Mouse (Mus musculus) left cerebral cortex, adult 9 months (tissue): ENCODE results near the gene Frmd4a.

ENCODE experiments used
- DNase-seq, 2 experiments: peaks; one replicate each; pipeline ENCODE4 v3.0.0; 2022; ENCODE audit warnings: low spot score in 2 of 2

Frmd4a gene

DNA sequence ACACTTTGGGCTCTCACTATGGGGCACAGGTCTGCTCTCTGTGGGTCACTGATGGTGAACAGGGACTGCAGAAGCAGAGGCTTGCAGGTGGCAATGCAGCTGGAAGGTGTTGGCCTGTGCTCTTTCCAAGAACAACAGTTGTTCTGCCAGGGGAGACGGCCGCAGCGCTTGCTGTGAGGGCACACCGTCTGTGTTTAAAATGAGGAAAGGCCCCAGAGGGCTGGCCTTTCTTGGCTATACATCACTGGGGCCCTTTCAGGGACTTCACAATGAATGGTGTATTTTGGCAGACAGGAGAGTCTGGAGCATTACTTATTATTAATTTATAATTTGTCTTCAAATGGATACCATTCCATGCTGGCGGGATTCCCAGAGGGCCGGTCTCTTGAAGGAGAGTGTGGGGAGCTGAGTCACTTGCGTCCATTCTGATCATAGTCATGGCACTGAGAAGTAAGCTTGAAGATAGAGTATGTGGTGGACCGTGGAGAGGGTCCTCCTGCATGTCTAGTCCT, 268.9 kb downstream of the Frmd4a start:
- no peak for DNase-seq

DNA sequence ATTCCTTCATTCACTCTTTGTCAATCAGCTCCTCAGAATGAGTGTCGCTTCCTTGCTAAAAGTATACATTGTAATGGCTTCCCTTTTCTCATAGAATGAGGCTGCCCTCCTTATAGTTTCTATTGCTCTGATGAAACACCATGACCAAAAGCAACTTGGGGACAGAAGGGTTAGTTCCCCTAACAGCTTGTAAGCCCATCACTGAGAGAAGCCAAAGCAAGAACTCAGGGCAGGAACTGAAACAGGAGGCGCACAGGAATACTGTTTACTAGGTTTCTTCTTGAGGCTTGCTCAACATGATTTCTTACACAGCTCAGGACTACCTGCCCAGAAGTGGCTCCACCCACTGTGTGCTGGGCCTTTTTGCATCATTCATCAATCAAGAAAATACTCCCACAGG, 273.0 kb downstream of the Frmd4a start:
- DNase-seq, result no peak

GRCm38 (mm10) chr2:4291100-4291499, 273.6 kb downstream of the Frmd4a start:
- peak; percentile 56 to 84 for DNase-seq

DNA sequence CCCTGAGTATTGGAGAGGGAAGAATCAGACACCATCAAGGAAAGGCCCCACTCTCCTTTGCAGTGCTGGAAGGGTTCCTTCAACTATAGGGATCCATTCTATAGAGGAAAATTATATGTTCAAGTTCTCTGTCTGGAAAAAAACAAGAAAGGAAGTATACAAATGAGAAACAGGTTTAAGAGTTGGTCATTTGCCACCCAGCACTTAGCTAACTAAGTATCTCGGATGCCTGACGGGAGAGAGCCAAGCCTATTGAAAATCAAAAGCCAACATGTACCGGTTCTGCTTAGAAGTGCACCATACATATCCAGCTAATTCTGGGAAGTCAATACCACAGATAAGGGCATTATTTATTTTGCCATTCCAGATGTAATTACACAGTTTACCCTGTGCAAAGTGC, 274.2 kb downstream of the Frmd4a start:
- DNase-seq, result no peak

- no peak for DNase-seq
Observed at GRCm38 (mm10) chr2:4293726-4294125, 276.2 kb downstream of the Frmd4a start.

DNA sequence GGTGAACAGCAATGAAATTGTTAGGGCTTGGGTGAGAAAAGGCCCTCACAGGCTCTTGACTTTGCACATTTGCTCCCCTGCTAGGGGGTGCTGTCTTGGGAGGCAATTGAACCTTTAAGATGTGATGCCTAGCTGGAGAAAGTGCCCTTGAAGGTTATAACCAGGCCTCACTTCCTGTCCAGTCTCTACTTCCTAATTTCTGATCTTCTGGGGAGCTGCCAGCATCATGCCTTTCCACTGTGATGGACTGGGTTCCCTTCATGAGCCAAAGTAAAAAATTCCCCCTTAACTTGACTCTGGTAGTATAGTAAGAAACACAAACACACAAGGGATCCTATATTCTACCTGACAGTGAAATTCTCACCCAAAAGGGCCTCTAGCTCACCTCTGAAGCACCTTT, 278.1 kb downstream of the Frmd4a start:
- no peak for DNase-seq

- no peak for DNase-seq
Observed at GRCm38 (mm10) chr2:4296881-4297280, 279.4 kb downstream of the Frmd4a start.

- DNase-seq, result no peak
Observed at GRCm38 (mm10) chr2:4298325-4299215, 281.1 kb downstream of the Frmd4a start.

- no peak for DNase-seq
Observed at GRCm38 (mm10) chr2:4299593-4299992, 282.1 kb downstream of the Frmd4a start.

DNA sequence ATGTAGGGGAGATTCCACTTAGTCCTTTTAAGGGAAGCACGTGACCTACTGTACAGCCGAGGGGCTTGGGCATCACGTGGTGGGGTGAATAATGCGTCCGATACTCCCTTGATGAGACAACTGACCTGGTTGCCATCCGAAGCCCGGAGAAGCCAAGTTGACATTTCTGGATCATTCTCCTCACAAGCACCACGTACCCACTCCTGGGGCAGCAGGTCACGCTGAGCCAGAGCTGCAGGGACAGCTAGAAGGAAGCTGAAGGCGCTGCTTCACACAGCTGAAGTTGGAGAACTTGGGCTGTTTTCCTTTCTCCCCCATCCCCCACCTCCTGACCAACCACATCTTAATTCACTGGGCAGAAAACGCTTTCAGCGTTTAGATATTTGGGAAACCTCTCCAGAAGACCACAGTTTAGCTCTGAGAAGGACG, 282.9 kb downstream of the Frmd4a start:
- no peak for DNase-seq

DNA sequence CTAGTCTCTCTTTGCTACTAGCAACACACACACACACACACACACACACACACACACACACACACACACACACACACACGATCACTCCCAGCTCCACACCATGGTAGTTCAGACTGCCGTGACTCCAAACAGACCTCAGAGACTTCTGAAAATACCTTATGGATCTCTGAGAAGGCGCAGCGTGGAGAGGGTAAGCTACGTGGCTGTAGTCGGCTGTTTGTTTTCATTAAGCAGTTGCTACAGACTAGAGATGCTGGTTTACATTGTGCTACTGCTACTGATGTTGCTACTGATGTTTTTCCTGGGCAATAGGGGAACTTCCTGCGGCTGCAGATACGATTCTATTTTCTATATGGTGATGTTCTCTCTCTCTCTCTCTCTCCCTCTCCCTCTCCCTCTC, 283.3 kb downstream of the Frmd4a start:
- no peak for DNase-seq

- no peak for DNase-seq
Observed at GRCm38 (mm10) chr2:4301256-4301655, 283.7 kb downstream of the Frmd4a start.

GRCm38 (mm10) chr2:4301692-4302091, 284.2 kb downstream of the Frmd4a start:
- DNase-seq, result no peak

GRCm38 (mm10) chr2:4302119-4302518, 284.6 kb downstream of the Frmd4a start:
- DNase-seq, result no peak

- DNase-seq, result no peak
Observed at GRCm38 (mm10) chr2:4307076-4307475, 289.6 kb downstream of the Frmd4a start.

GRCm38 (mm10) chr2:4314545-4314944, 297.0 kb downstream of the Frmd4a start:
- no peak for DNase-seq

DNA sequence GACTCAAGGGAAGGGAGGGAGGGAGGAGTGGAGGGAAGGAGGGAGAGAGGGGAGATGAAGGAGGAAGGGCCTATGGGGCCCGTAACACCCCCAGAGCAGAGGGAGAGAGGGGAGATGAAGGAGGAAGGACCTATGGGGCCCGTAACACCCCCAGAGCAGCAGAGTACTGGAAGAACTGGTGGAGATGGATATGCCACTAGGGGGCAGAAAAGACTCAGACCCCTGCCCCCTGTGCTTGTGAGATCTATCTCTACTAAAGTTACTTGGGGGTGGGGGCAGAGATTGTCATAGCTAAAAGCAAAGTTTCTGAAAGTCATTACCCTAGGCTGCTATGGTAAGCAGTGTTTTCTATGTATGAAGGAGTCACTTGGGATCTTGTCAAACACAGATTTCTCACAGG, 299.1 kb downstream of the Frmd4a start:
- DNase-seq, result no peak

DNA sequence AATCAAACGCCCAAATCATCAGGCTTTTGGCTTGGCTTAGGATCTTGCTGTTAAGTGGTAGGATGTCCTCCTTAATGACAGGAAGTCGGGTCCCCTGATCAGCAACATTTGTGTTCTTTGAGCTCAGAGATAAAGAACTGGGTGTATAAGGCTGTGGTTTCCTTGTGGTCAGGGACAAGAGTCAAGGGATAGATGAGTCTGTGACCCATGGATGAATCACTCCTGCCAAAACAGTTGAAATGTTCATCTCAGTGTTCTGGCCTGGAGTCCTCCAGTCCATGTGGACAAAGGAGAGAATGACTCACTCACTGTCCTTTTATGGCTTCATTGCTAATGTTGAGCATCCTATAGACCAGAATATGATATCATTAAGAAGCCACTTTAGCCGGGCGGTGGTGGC, 300.6 kb downstream of the Frmd4a start:
- DNase-seq, result no peak

- DNase-seq, result no peak
Observed at GRCm38 (mm10) chr2:4326241-4327010, 308.9 kb downstream of the Frmd4a start.

DNA sequence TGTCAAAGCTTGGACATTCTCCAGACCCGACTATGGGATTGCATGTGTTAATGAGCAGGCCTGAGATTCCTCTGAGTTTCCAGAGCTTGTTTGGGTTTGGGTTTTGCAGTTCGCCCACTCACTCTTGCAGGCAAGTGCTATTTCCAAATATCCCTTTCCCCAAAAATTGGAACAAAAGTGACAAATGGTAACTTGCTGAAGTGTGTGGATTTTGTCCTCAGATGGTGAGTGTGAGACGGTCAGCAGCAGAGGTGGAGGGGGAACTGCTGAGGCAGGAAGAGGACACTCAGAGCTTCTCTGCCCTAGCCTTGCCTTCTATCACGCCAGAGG, 309.5 kb downstream of the Frmd4a start:
- peak; percentile 35 to 48 for DNase-seq

- DNase-seq, result no peak
Observed at GRCm38 (mm10) chr2:4332441-4332840, 314.9 kb downstream of the Frmd4a start.

DNA sequence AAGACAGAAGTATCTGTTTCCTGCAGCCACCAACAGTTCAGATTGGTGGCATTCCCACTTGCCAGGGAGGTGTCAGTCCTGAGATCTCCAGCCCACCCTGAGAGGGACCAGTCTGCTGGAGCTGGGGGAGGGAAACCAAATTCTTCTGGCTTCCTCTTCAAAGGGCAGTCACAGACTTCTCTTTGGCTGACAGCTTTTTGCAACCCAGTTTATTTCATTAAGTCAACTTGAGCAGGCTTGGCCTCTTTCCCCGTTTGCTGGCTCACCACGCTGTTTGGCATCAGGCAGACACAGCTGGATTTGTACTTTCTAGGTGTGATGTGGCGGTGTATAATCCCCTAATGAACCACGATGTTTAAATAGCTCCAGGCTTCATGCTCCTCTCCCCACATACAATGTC, 316.7 kb downstream of the Frmd4a start:
- DNase-seq, result no peak

DNA sequence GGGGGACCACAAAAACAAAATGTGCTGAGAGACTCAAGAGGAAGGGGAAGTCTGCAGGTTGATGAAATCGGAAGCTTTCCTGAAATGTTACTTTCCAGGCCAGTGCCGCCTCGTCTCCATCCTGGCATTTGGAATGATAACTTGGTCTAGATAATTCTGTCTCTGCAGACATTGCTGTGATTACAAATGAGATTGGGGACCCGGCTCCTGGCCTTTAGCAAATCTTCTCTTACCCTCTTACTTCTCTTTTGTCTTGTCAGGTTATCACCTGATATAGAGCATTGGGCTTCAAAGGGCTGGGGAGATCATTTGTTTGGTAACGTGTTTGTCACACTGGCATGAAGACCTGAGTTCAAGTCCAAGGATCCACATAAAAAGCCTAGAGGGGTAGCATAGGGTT, 317.4 kb downstream of the Frmd4a start:
- DNase-seq, result no peak
